Mouse (Mus musculus) lung, embryonic 14.5 days (tissue): Measurements from ENCODE around the gene Vil1. TPM values are rescaled to one million over a fixed set of nuclear protein-coding genes. Genes with fewer than 3 reads are reported as not detected.

ENCODE experiments used
- ATAC-seq: fragments of 200-750 bp; cut with Nextera tagmentation; 2 replicates; pipeline ENCODE4 v1.8.0; 2017; ENCODE audit warnings: mild to moderate bottlenecking, moderate TSS enrichment, moderate library complexity; ENCODE audit not compliant: insufficient read depth
- DNase-seq: peaks from one replicate; pipeline ENCODE4 v3.0.0-alpha.2; 2015
- H3K27ac ChIP-seq: fragments of 300-500 bp; sonication (generic); 2 replicates; pipeline ENCODE4 v1.5.1; 2014; ENCODE audit warnings: low read depth, mild to moderate bottlenecking, moderate library complexity
- H3K27me3 ChIP-seq: fragments of 300-500 bp; sonication (generic); 2 replicates; pipeline ENCODE4 v1.6.1; 2014; ENCODE audit warnings: low read length, control low read depth; ENCODE audit not compliant: insufficient read depth
- H3K36me3 ChIP-seq: fragments of 300-500 bp; sonication (generic); 2 replicates; pipeline ENCODE4 v1.6.1; 2014; ENCODE audit warnings: control low read depth; ENCODE audit not compliant: insufficient read depth
- H3K4me1 ChIP-seq: fragments of 300-500 bp; sonication (generic); 2 replicates; pipeline ENCODE4 v1.6.1; 2014; ENCODE audit warnings: antibody characterized with exemption, control low read depth; ENCODE audit not compliant: insufficient read depth
- H3K4me2 ChIP-seq: fragments of 300-500 bp; sonication (generic); 2 replicates; pipeline ENCODE4 v1.6.1; 2014; ENCODE audit warnings: mild to moderate bottlenecking
- H3K4me3 ChIP-seq: fragments of 300-500 bp; sonication (generic); 2 replicates; pipeline ENCODE4 v1.5.1; 2014; ENCODE audit warnings: low read depth, low read length
- H3K9ac ChIP-seq: fragments of 300-500 bp; sonication (generic); 2 replicates; pipeline ENCODE4 v1.6.1; 2014
- H3K9me3 ChIP-seq: fragments of 300-500 bp; sonication (generic); 2 replicates; pipeline ENCODE4 v1.6.1; 2016; ENCODE audit warnings: low read depth, low read length, control low read depth
- CTCF ChIP-seq: IDR thresholded peaks from 2 replicates; pipeline ENCODE4 v1.5.1; 2016; ENCODE audit warnings: antibody characterized with exemption, low read depth
- WGBS: fragments of 180-500 bp; shearing (Covaris S2); extraction: QIAGEN DNeasy Blood & Tissue Kit; methylation state at CpG from one replicate; pipeline ENCODE4 v1.1.7; 2014; 5-methylcytosine and 5-hydroxymethylcytosine counted together
- polyA plus RNA-seq: library from polyadenylated mRNA; unstranded; fragments of >200 nt; fragmentation: Nextera tagmentation; extraction: Ambion mirVana; gene quantifications from 2 replicates; pipeline ENCODE4 v1.2.1, GENCODE M21; 2014

Gene Vil1
- polyA plus RNA-seq, 1 experiment from 2014 or later, result 0.42 TPM

DNA sequence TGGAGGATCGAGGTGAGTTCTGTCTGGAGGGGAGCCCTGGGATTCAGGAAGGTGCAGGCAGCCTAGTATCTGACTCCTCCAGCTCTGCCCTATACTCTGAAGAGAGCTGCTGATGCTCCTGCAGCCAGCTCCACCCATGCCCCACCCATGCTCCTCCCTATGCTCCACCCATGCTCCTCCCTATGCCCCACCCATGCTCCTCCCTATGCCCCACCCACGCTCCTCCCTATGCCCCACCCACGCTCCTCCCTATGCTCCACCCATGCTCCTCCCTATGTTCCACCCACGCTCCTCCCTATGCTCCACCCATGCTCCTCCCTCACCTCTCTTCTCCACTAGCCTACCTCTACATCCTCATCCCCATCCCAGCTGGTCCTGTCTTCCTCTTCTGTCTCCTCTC is 6.0 kb downstream of the Vil1 start:
- H3K9me3 ChIP-seq, result no peaks in the 10 kb centered on the region
- H3K4me2 ChIP-seq, result no peak overlapping the region
- no peaks in the 10 kb centered on the region for H3K36me3 ChIP-seq
- no peaks in the 10 kb centered on the region for H3K27me3 ChIP-seq
- WGBS, result 37% methylated on average over 4 of the region's 4 CpGs
- no peak overlapping the region for H3K9ac ChIP-seq
- H3K4me3 ChIP-seq, result no peak overlapping the region
- peak; percentile 23 for DNase-seq
- ATAC-seq, result no peak
- no peaks in the 10 kb centered on the region for H3K4me1 ChIP-seq
- H3K27ac ChIP-seq, result no peak overlapping the region
- TF ChIP-seq CTCF, result no peak

- Histone ChIP-seq H3K4me1 (no peaks in the 10 kb centered on the region), H3K9ac (no peak overlapping the region), H3K9me3 (no peaks in the 10 kb centered on the region), H3K4me3 (no peak overlapping the region), H3K36me3 (no peaks in the 10 kb centered on the region), H3K4me2 (no peak overlapping the region), H3K27me3 (no peaks in the 10 kb centered on the region), H3K27ac (no peak overlapping the region)
- ATAC-seq (no peak), DNase-seq (no peak)
- TF ChIP-seq CTCF, result no peak
- WGBS, result 72% methylated on average over 17 of the region's 17 CpGs
These were observed 9.7 kb downstream of the Vil1 start for GRCm38 (mm10) chr1:74418747-74419439.

GRCm38 (mm10) chr1:74419440-74419794 is 10.2 kb downstream of the Vil1 start:
- Histone ChIP-seq H3K27ac (no peak overlapping the region), H3K4me3 (no peak overlapping the region), H3K36me3 (no peaks in the 10 kb centered on the region), H3K4me2 (no peak overlapping the region), H3K27me3 (no peaks in the 10 kb centered on the region), H3K9me3 (no peaks in the 10 kb centered on the region), H3K4me1 (no peaks in the 10 kb centered on the region), H3K9ac (no peak overlapping the region)
- ATAC-seq (no peak), DNase-seq (no peak)
- TF ChIP-seq CTCF, result no peak
- WGBS, result 35% methylated on average over 9 of the region's 9 CpGs

GRCm38 (mm10) chr1:74423147-74423546 is 14.0 kb downstream of the Vil1 start:
- DNase-seq, result peak; percentile 17
- Histone ChIP-seq H3K4me1 (no peaks in the 10 kb centered on the region), H3K4me3 (no peak overlapping the region), H3K9ac (no peak overlapping the region), H3K9me3 (no peaks in the 10 kb centered on the region), H3K4me2 (no peak overlapping the region), H3K27ac (no peak overlapping the region; the same call in 1 of the 2 replicates), H3K27me3 (no peaks in the 10 kb centered on the region), H3K36me3 (no peaks in the 10 kb centered on the region)
- ATAC-seq, result no peak
- WGBS, result 17% methylated on average over 8 of the region's 8 CpGs
- no peak for TF ChIP-seq CTCF

DNA sequence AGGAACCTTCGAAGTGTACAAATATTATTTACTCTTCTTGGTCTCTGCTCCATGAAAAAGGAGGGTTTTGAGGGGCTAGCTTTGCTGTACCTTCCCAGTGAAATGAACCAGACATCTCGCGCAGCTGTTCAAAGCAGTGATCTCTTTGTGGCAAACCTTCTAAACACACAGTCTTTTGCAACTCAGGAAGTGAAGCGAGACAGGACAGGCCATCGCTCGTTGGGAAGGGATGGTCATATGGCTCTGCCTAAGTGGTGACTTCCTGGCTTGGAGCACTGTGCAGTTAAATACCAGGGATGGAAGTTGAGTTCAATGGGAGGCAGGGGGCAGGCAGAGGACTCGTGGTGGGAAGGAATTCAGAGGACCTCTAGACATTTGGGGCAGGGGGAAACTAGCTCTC is 16.7 kb downstream of the Vil1 start:
- H3K9me3 ChIP-seq, result no peaks in the 10 kb centered on the region
- H3K27ac ChIP-seq, result no peak overlapping the region
- H3K4me3 ChIP-seq, result no peak overlapping the region
- WGBS, result 65% methylated on average over 7 of the region's 7 CpGs
- no peaks in the 10 kb centered on the region for H3K27me3 ChIP-seq
- H3K4me1 ChIP-seq, result no peaks in the 10 kb centered on the region
- no peaks in the 10 kb centered on the region for H3K36me3 ChIP-seq
- H3K4me2 ChIP-seq, result no peak overlapping the region
- no peak for ATAC-seq
- no peak for DNase-seq
- no peak overlapping the region for H3K9ac ChIP-seq
- no peak for TF ChIP-seq CTCF

DNA sequence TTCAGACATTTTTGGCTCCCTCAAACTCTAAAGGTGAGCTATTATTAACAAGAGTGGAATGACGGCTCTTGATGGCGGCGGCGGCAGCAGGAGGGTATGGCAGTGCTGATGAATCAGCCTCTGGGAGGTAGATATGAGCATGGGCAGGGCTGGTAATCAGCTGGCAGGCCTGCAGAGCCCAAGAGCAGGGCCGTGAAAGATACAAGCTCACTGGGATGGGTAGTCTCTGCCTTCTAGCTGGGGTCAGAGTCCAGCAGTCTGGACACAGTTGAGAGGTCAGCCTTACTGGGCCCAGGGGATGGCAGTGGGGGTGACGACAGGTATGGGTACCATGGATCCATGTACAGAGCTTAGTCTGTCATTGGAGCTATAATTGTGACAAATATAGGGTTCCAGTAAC is 24.0 kb downstream of the Vil1 start:
- ATAC-seq, result no peak
- TF ChIP-seq CTCF, result no peak
- WGBS, result 83% methylated on average over 6 of the region's 6 CpGs

GRCm38 (mm10) chr1:74434596-74434995 is 25.4 kb downstream of the Vil1 start:
- no peaks in the 10 kb centered on the region for H3K9me3 ChIP-seq
- no peak overlapping the region for H3K4me3 ChIP-seq
- no peak overlapping the region for H3K9ac ChIP-seq
- no peaks in the 10 kb centered on the region for H3K27me3 ChIP-seq
- DNase-seq (no peak), ATAC-seq (no peak)
- no peaks in the 10 kb centered on the region for H3K4me1 ChIP-seq
- H3K27ac ChIP-seq, result no peak overlapping the region
- WGBS, result 48% methylated on average over 5 of the region's 5 CpGs
- H3K36me3 ChIP-seq, result peaks cover 56% of the 10 kb centered on the region
- no peak for TF ChIP-seq CTCF
- no peak overlapping the region for H3K4me2 ChIP-seq

More for the DNA sequence above, 24.0 kb downstream of the Vil1 start:
- H3K9me3 ChIP-seq, result no peaks in the 10 kb centered on the region
- no peak overlapping the region for H3K9ac ChIP-seq
- DNase-seq, result no peak
- H3K4me1 ChIP-seq, result no peaks in the 10 kb centered on the region
- no peak overlapping the region for H3K27ac ChIP-seq
- H3K4me3 ChIP-seq, result no peak overlapping the region
- H3K27me3 ChIP-seq, result no peaks in the 10 kb centered on the region
- peaks cover 43% of the 10 kb centered on the region for H3K36me3 ChIP-seq
- H3K4me2 ChIP-seq, result no peak overlapping the region
